Mouse (Mus musculus): Measurements from ENCODE around the gene Zfp616. TPM values are rescaled to one million over a fixed set of nuclear protein-coding genes. Genes with fewer than 3 reads are reported as not detected.

Zfp616 gene
- not detected in 2 replicates for polyA plus RNA-seq (2015; fragmentation: Nextera tagmentation; extraction: Ambion mirVana)

DNA sequence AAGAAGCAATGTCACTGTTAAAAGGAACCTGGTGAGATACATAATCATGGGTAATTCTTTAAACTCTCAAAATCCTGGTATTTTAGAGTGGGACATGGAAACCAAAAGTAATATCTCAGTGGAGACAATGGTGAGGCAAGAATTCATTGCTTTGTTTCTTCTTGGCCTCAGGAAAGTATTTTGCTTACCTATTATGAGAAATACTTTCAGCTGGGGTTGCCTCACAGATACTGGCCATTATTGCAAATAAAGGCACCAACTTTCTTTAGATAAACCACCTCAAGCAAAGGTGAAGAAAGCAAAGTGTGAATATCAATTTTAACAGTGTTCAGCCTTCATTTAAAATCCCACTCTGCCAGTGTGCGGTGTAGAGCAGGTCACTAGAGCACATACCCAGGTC is at the start of gene Zfp616:
Gene Zfp616, plus strand, starts transcription at position 301 of the 400 bp plus-strand sequence.
- Histone ChIP-seq H3K36me3 (no peaks in the 10 kb centered on the region), H3K9ac (replicated peaks) (no peak within 1 kb of the TSS), H3K4me2 (no peak within 1 kb of the TSS), H3K27ac (replicated peaks) (no peak within 1 kb of the TSS), H3K4me3 (replicated peaks) (no peak within 1 kb of the TSS), H3K4me1 (no peaks in the 10 kb centered on the region), H3K27me3 (replicated peaks) (no peaks in the 10 kb centered on the region), H3K9me3 (replicated peaks) (no peaks in the 10 kb centered on the region)
- ATAC-seq (ENCODE audit: low FRiP score), result no peak
- WGBS, result 89% methylated on average over 1 of the region's 1 CpGs

DNA sequence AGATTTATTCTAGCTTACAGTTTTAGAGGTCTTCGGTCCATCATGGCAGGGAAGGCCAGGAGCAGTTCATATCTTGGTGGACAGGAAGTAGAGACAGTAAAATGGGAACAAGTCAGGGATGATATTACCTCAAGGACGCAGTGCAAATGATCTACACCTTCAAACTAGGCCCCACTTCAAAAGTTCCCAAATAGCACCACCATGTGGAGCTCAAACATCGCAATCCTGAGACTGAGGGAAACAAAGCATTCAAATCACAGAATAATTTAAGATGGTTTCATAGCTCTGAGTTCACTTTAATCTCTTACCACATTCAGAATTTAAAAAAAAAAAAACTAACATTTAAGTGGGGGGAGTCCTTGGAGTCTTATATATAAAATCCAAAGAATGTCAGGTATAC is 18.4 kb upstream of the Zfp616 start:
- 76% methylated on average over 3 of the region's 3 CpGs for WGBS
- Histone ChIP-seq H3K27ac (replicated peaks) (no peak overlapping the region), H3K4me3 (replicated peaks) (no peak overlapping the region), H3K4me2 (no peak overlapping the region), H3K36me3 (no peaks in the 10 kb centered on the region), H3K27me3 (replicated peaks) (no peaks in the 10 kb centered on the region), H3K9me3 (replicated peaks) (peaks cover 2% of the 10 kb centered on the region; the same call in 1 of the 2 replicates), H3K4me1 (no peaks in the 10 kb centered on the region), H3K9ac (replicated peaks) (no peak overlapping the region)
- ATAC-seq (ENCODE audit: low FRiP score), result no peak

DNA sequence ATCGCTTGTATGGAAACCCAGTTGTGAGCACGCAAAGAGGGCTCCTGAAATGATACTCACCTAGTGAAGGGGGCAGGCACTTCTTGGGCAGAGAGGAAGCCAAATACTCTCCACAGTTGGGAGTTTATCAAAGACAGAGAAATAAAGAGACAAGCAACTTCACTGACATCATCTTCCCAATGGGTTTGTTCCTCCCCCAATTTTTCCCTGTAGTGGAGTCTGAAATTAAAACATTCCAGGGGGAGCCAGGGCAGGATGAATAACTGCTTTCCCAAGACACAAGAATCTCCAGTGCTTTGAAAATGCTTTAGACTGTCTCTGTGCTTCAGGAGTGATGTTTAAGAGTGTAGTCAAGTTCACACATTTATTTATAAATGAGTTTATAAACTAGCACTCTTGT is 13.3 kb upstream of the Zfp616 start, which contains the start of the genes Olfr139 and Olfr399:
Gene Olfr139, minus strand, starts transcription at position 101 of the 400 bp plus-strand sequence.
Gene Olfr399, minus strand, starts transcription at position 165 of the 400 bp plus-strand sequence.
- 81% methylated on average over 2 of the region's 2 CpGs for WGBS
- Histone ChIP-seq H3K9me3 (replicated peaks) (peaks cover 10% of the 10 kb centered on the region), H3K4me2 (no peak within 1 kb of the TSS), H3K36me3 (no peaks in the 10 kb centered on the region), H3K9ac (replicated peaks) (no peak within 1 kb of the TSS), H3K27ac (replicated peaks) (no peak within 1 kb of the TSS), H3K4me1 (no peaks in the 10 kb centered on the region), H3K27me3 (replicated peaks) (no peaks in the 10 kb centered on the region), H3K4me3 (replicated peaks) (no peak within 1 kb of the TSS)
- no peak for ATAC-seq (ENCODE audit: low FRiP score)

DNA sequence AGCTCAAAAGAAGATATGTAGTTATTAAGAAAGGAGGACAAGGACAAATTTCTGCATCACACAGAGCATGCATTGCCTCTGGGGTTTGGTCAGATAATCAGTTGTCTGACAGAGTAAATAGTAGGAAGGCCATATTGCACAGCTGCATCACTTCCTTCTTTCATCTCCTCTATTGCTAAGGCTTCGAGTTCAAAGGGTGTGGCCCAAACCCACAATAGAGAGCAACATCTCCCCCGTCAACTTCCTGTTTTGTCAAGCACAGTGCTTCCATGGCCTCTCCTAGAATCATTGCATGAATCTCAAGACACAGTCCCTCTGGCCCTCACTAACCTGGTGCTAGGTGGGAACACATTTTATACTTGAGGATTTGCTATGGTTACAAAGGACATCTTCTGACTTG is 31.0 kb downstream of the Zfp616 start:
- 71% methylated on average over 2 of the region's 2 CpGs for WGBS
- Histone ChIP-seq H3K9me3 (replicated peaks) (peaks cover 3% of the 10 kb centered on the region; the same call in 1 of the 2 replicates), H3K4me2 (no peak overlapping the region), H3K9ac (replicated peaks) (no peak overlapping the region), H3K4me3 (replicated peaks) (no peak overlapping the region), H3K27me3 (replicated peaks) (no peaks in the 10 kb centered on the region), H3K4me1 (no peaks in the 10 kb centered on the region), H3K27ac (replicated peaks) (no peak overlapping the region), H3K36me3 (no peaks in the 10 kb centered on the region)
- no peak for ATAC-seq (ENCODE audit: low FRiP score)

DNA sequence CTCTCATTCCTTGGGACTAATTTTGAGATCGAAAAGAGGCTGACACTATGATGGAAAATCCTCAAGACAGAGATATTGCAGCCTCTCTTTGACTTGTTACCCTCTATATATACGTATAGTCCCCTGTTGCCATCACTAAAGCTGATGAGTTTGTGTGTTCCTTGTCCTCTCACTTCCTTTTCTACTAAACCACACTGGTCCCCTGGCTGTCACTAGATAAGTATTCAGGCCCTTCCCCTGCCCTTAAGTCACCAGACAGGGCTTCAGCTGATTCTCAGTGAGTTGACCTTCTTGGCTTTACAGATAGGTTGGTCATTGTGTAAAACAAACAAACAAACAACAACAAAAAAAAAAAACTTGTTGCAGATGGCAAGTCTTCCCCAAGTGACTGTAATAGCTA is 31.8 kb downstream of the Zfp616 start:
- Histone ChIP-seq H3K4me2 (no peak overlapping the region), H3K4me3 (replicated peaks) (no peak overlapping the region), H3K27ac (replicated peaks) (no peak overlapping the region), H3K4me1 (no peaks in the 10 kb centered on the region), H3K27me3 (replicated peaks) (no peaks in the 10 kb centered on the region), H3K9ac (replicated peaks) (no peak overlapping the region), H3K36me3 (no peaks in the 10 kb centered on the region), H3K9me3 (replicated peaks) (peaks cover 3% of the 10 kb centered on the region; the same call in 1 of the 2 replicates)
- ATAC-seq (ENCODE audit: low FRiP score), result no peak
- 49% methylated on average over 2 of the region's 2 CpGs for WGBS

DNA sequence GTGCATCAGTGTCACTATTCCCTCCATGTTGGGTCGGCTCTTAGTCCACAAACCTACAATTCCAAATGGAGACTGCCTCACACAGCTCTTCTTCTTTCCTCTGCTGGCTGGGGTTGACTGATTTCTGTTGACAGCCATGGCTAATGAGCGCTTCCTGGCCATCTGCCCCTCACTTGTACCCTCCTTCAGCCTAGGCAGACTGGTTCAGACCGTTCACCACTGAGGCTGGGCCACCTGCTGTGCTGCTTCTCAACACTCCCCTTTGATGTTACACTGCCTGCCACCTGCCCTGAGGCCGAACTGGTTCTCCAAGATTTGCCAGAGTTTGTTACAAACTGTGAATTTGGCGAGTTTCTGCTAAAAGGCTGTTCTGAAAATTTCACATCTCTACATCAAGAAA is 35.3 kb downstream of the Zfp616 start:
- WGBS, result 39% methylated on average over 5 of the region's 5 CpGs

DNA sequence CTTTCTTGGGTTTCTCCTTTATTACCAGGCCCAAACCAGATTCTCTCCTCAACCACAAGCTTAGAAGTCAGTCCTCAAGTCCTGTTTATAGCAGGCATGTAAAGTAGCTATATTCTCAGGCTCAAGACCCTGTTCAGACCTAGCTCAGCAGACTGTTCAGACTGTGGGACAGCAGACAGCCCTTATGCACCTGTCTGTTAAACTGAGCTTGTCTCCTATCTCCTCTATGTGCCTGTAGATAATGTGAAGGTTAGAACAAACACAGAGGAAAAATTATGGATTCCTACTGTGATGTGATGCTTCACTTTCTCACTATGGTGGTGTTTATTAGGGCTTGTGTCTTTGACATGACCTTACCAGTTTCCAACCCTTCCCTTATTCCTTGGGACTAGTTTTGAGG is 43.7 kb downstream of the Zfp616 start, which contains the start of gene Olfr401:
Gene Olfr401, plus strand, starts transcription at position 301 of the 400 bp plus-strand sequence.
- Histone ChIP-seq H3K9ac (replicated peaks) (no peak within 1 kb of the TSS), H3K27ac (replicated peaks) (no peak within 1 kb of the TSS), H3K4me3 (replicated peaks) (no peak within 1 kb of the TSS), H3K27me3 (replicated peaks) (no peaks in the 10 kb centered on the region), H3K36me3 (no peaks in the 10 kb centered on the region), H3K9me3 (replicated peaks) (peaks cover 17% of the 10 kb centered on the region; the same call in 1 of the 2 replicates), H3K4me2 (no peak within 1 kb of the TSS), H3K4me1 (no peaks in the 10 kb centered on the region)
- ATAC-seq (ENCODE audit: low FRiP score), result no peak

More for the DNA sequence above, 35.3 kb downstream of the Zfp616 start:
- no peak overlapping the region for H3K27ac ChIP-seq (replicated peaks)
- no peak overlapping the region for H3K9ac ChIP-seq (replicated peaks)
- peaks cover 7% of the 10 kb centered on the region; the same call in 1 of the 2 replicates for H3K9me3 ChIP-seq (replicated peaks)
- no peak overlapping the region for H3K4me2 ChIP-seq
- no peaks in the 10 kb centered on the region for H3K4me1 ChIP-seq
- no peak for ATAC-seq (ENCODE audit: low FRiP score)
- no peaks in the 10 kb centered on the region for H3K36me3 ChIP-seq
- no peak overlapping the region for H3K4me3 ChIP-seq (replicated peaks)
- H3K27me3 ChIP-seq (replicated peaks), result no peaks in the 10 kb centered on the region

Other genes starting within 250 kb of the Zfp616 start
- gene Olfr393, start 218.5 kb upstream of the Zfp616 start, polyA plus RNA-seq (2015; fragmentation: Nextera tagmentation; extraction: Ambion mirVana), result not detected in 2 replicates
- gene Olfr394, start 179.2 kb upstream of the Zfp616 start, polyA plus RNA-seq (2015; fragmentation: Nextera tagmentation; extraction: Ambion mirVana), result not detected in 2 replicates
- not detected in 2 replicates for gene Olfr395, start 160.7 kb upstream of the Zfp616 start, polyA plus RNA-seq (2015; fragmentation: Nextera tagmentation; extraction: Ambion mirVana)
- gene Olfr23, start 133.3 kb upstream of the Zfp616 start, polyA plus RNA-seq (2015; fragmentation: Nextera tagmentation; extraction: Ambion mirVana), result not detected in 2 replicates
- not detected in 2 replicates for gene Olfr397, start 109.1 kb upstream of the Zfp616 start, polyA plus RNA-seq (2015; fragmentation: Nextera tagmentation; extraction: Ambion mirVana)
- gene Olfr398, start 79.5 kb upstream of the Zfp616 start, polyA plus RNA-seq (2015; fragmentation: Nextera tagmentation; extraction: Ambion mirVana), result not detected in 2 replicates
- not detected in 2 replicates for gene Olfr139, start 13.4 kb upstream of the Zfp616 start, polyA plus RNA-seq (2015; fragmentation: Nextera tagmentation; extraction: Ambion mirVana)
- gene Olfr399, start 13.3 kb upstream of the Zfp616 start, polyA plus RNA-seq (2015; fragmentation: Nextera tagmentation; extraction: Ambion mirVana), result not detected in 2 replicates
- not detected in 2 replicates for gene Olfr401, start 43.8 kb downstream of the Zfp616 start, polyA plus RNA-seq (2015; fragmentation: Nextera tagmentation; extraction: Ambion mirVana)
- gene Olfr402, start 83.6 kb downstream of the Zfp616 start, polyA plus RNA-seq (2015; fragmentation: Nextera tagmentation; extraction: Ambion mirVana), result not detected in 2 replicates
- gene Olfr403, start 116.3 kb downstream of the Zfp616 start, polyA plus RNA-seq (2015; fragmentation: Nextera tagmentation; extraction: Ambion mirVana), result not detected in 2 replicates
- not detected in 2 replicates for gene Olfr43, start 141.4 kb downstream of the Zfp616 start, polyA plus RNA-seq (2015; fragmentation: Nextera tagmentation; extraction: Ambion mirVana)
- gene Olfr406, start 189.9 kb downstream of the Zfp616 start, polyA plus RNA-seq (2015; fragmentation: Nextera tagmentation; extraction: Ambion mirVana), result not detected in 2 replicates
- gene Olfr59, start 213.8 kb downstream of the Zfp616 start, polyA plus RNA-seq (2015; fragmentation: Nextera tagmentation; extraction: Ambion mirVana), result not detected in 2 replicates